Mouse (Mus musculus): ENCODE measurements around the gene Lcn3. TPM values are rescaled to one million over a fixed set of nuclear protein-coding genes. Genes with fewer than 3 reads are reported as not detected.
"Not testable (repeated sequence)": the region's sequence is repeated elsewhere in the genome, so short reads cannot be mapped to it uniquely, and the experiment has no call there.

Lcn3 gene
- polyA plus RNA-seq (2016; fragmentation: Nextera tagmentation; extraction: Ambion mirVana) = not detected in 2 replicates

GRCm38 (mm10) chr2:25765269-25765668 is at the start of gene Lcn3:
Gene Lcn3, plus strand, starts transcription at chr2:25765569.
- H3K27ac ChIP-seq (replicated peaks) = no peak within 1 kb of the TSS
- H3K9me3 ChIP-seq (replicated peaks) = no peaks in the 10 kb centered on the region
- H3K36me3 ChIP-seq = no peaks in the 10 kb centered on the region
- DNase-seq (ENCODE audit: low spot score) = no peak
- WGBS = 67% methylated on average over 2 of the region's 2 CpGs
- no peaks in the 10 kb centered on the region for H3K27me3 ChIP-seq (ENCODE audit: low read depth, poor library complexity, severe bottlenecking)
- no peak within 1 kb of the TSS for H3K4me3 ChIP-seq
- no peaks in the 10 kb centered on the region for H3K4me1 ChIP-seq

GRCm38 (mm10) chr2:25717222-25717621 is 48.1 kb upstream of the Lcn3 start:
- Histone ChIP-seq H3K27me3 (ENCODE audit: low read depth, poor library complexity, severe bottlenecking) (no peaks in the 10 kb centered on the region), H3K27ac (replicated peaks) (no peak overlapping the region), H3K9me3 (replicated peaks) (0 out of 2 replicates have a peak, but pooled peaks cover 3% of the 10 kb centered on the region), H3K4me3 (no peak overlapping the region), H3K4me1 (0 out of 2 replicates have a peak, but pooled peaks cover under 1% of the 10 kb centered on the region), H3K36me3 (no peaks in the 10 kb centered on the region)
- no peak for DNase-seq (ENCODE audit: low spot score)

GRCm38 (mm10) chr2:25733199-25733930 is 32.0 kb upstream of the Lcn3 start:
- DNase-seq (ENCODE audit: low spot score) = no peak
- Histone ChIP-seq H3K9me3 (replicated peaks) (no peaks in the 10 kb centered on the region), H3K4me1 (no peaks in the 10 kb centered on the region), H3K27ac (replicated peaks) (no peak overlapping the region), H3K36me3 (no peaks in the 10 kb centered on the region), H3K4me3 (no peak overlapping the region), H3K27me3 (ENCODE audit: low read depth, poor library complexity, severe bottlenecking) (no peaks in the 10 kb centered on the region)
- WGBS = 79% methylated on average over 2 of the region's 2 CpGs

- H3K36me3 ChIP-seq; DNase-seq (ENCODE audit: low spot score); H3K9me3 ChIP-seq (replicated peaks); H3K4me1 ChIP-seq; H3K4me3 ChIP-seq; H3K27me3 ChIP-seq (ENCODE audit: low read depth, poor library complexity, severe bottlenecking); H3K27ac ChIP-seq (replicated peaks): not testable (repeated sequence)
- WGBS = 86% methylated on average over 3 of the region's 3 CpGs
Observed at GRCm38 (mm10) chr2:25736709-25737108, 28.7 kb upstream of the Lcn3 start, which contains the start of gene Obp2b. Gene Obp2b, plus strand, starts transcription at chr2:25737009.

GRCm38 (mm10) chr2:25741671-25742070 is 23.7 kb upstream of the Lcn3 start:
- Histone ChIP-seq H3K27ac (replicated peaks) (no peak overlapping the region), H3K4me1 (no peaks in the 10 kb centered on the region), H3K9me3 (replicated peaks) (0 out of 2 replicates have a peak, but pooled peaks cover 3% of the 10 kb centered on the region), H3K27me3 (ENCODE audit: low read depth, poor library complexity, severe bottlenecking) (no peaks in the 10 kb centered on the region), H3K4me3 (no peak overlapping the region), H3K36me3 (no peaks in the 10 kb centered on the region)
- WGBS = 84% methylated on average over 1 of the region's 1 CpGs
- no peak for DNase-seq (ENCODE audit: low spot score)

GRCm38 (mm10) chr2:25754201-25754600 is 11.2 kb upstream of the Lcn3 start:
- Histone ChIP-seq H3K9me3 (replicated peaks) (no peaks in the 10 kb centered on the region), H3K27ac (replicated peaks) (no peak overlapping the region), H3K4me1 (no peaks in the 10 kb centered on the region), H3K36me3 (no peaks in the 10 kb centered on the region), H3K27me3 (ENCODE audit: low read depth, poor library complexity, severe bottlenecking) (no peaks in the 10 kb centered on the region), H3K4me3 (no peak overlapping the region)
- 90% methylated on average over 1 of the region's 1 CpGs for WGBS
- no peak for DNase-seq (ENCODE audit: low spot score)

- Histone ChIP-seq H3K27me3 (ENCODE audit: low read depth, poor library complexity, severe bottlenecking) (no peaks in the 10 kb centered on the region), H3K36me3 (no peaks in the 10 kb centered on the region), H3K27ac (replicated peaks) (no peak overlapping the region), H3K4me3 (no peak overlapping the region), H3K9me3 (replicated peaks) (no peaks in the 10 kb centered on the region), H3K4me1 (no peaks in the 10 kb centered on the region)
- DNase-seq (ENCODE audit: low spot score) = no peak
- WGBS = 56% methylated on average over 4 of the region's 4 CpGs
Observed at GRCm38 (mm10) chr2:25758064-25758625, 7.2 kb upstream of the Lcn3 start.

- H3K4me1 ChIP-seq = no peaks in the 10 kb centered on the region
- H3K27ac ChIP-seq (replicated peaks) = no peak overlapping the region
- WGBS = 89% methylated on average over 4 of the region's 4 CpGs
- H3K27me3 ChIP-seq (ENCODE audit: low read depth, poor library complexity, severe bottlenecking) = no peaks in the 10 kb centered on the region
- no peak for DNase-seq (ENCODE audit: low spot score)
- no peaks in the 10 kb centered on the region for H3K9me3 ChIP-seq (replicated peaks)
- H3K4me3 ChIP-seq = no peak overlapping the region
- no peaks in the 10 kb centered on the region for H3K36me3 ChIP-seq
Observed at GRCm38 (mm10) chr2:25767764-25768163, 2.4 kb downstream of the Lcn3 start.

- H3K4me3 ChIP-seq = no peak overlapping the region
- H3K27me3 ChIP-seq (ENCODE audit: low read depth, poor library complexity, severe bottlenecking) = no peaks in the 10 kb centered on the region
- WGBS = 88% methylated on average over 2 of the region's 2 CpGs
- no peaks in the 10 kb centered on the region for H3K36me3 ChIP-seq
- no peak overlapping the region for H3K27ac ChIP-seq (replicated peaks)
- no peaks in the 10 kb centered on the region for H3K9me3 ChIP-seq (replicated peaks)
- H3K4me1 ChIP-seq = peaks cover 7% of the 10 kb centered on the region
- no peak for DNase-seq (ENCODE audit: low spot score)
Observed at GRCm38 (mm10) chr2:25773507-25773906, 8.1 kb downstream of the Lcn3 start.

- H3K27me3 ChIP-seq (ENCODE audit: low read depth, poor library complexity, severe bottlenecking) = no peaks in the 10 kb centered on the region
- no peak overlapping the region for H3K27ac ChIP-seq (replicated peaks)
- 75% methylated on average over 2 of the region's 2 CpGs for WGBS
- H3K9me3 ChIP-seq (replicated peaks) = no peaks in the 10 kb centered on the region
- no peaks in the 10 kb centered on the region for H3K36me3 ChIP-seq
- peaks cover 7% of the 10 kb centered on the region for H3K4me1 ChIP-seq
- DNase-seq (ENCODE audit: low spot score) = no peak
- no peak overlapping the region for H3K4me3 ChIP-seq
Observed at GRCm38 (mm10) chr2:25774640-25775039, 9.3 kb downstream of the Lcn3 start.

GRCm38 (mm10) chr2:25775991-25776390 is 10.6 kb downstream of the Lcn3 start:
- no peak overlapping the region for H3K4me3 ChIP-seq
- no peaks in the 10 kb centered on the region for H3K36me3 ChIP-seq
- no peaks in the 10 kb centered on the region for H3K9me3 ChIP-seq (replicated peaks)
- H3K27me3 ChIP-seq (ENCODE audit: low read depth, poor library complexity, severe bottlenecking) = no peaks in the 10 kb centered on the region
- H3K4me1 ChIP-seq = peaks cover 7% of the 10 kb centered on the region
- 57% methylated on average over 3 of the region's 3 CpGs for WGBS
- DNase-seq (ENCODE audit: low spot score) = no peak
- no peak overlapping the region for H3K27ac ChIP-seq (replicated peaks)

- Histone ChIP-seq H3K4me3 (no peak within 1 kb of the TSS), H3K9me3 (replicated peaks) (no peaks in the 10 kb centered on the region), H3K36me3 (no peaks in the 10 kb centered on the region), H3K27me3 (ENCODE audit: low read depth, poor library complexity, severe bottlenecking) (no peaks in the 10 kb centered on the region), H3K27ac (replicated peaks) (no peak within 1 kb of the TSS), H3K4me1 (peaks cover 7% of the 10 kb centered on the region)
- 88% methylated on average over 1 of the region's 1 CpGs for WGBS
- DNase-seq (ENCODE audit: low spot score) = no peak
Observed at GRCm38 (mm10) chr2:25776717-25777116, 11.3 kb downstream of the Lcn3 start, which contains the start of gene Lcn11. Gene Lcn11, plus strand, starts transcription at chr2:25777017.

GRCm38 (mm10) chr2:25779076-25779475 is 13.7 kb downstream of the Lcn3 start:
- Histone ChIP-seq H3K36me3 (no peaks in the 10 kb centered on the region), H3K4me1 (peaks cover 7% of the 10 kb centered on the region), H3K9me3 (replicated peaks) (no peaks in the 10 kb centered on the region), H3K27me3 (ENCODE audit: low read depth, poor library complexity, severe bottlenecking) (no peaks in the 10 kb centered on the region), H3K27ac (replicated peaks) (no peak overlapping the region), H3K4me3 (no peak overlapping the region)
- WGBS = 92% methylated on average over 9 of the region's 9 CpGs
- DNase-seq (ENCODE audit: low spot score) = no peak
